10 mouse cellular contexts compared by ENCODE assay signal in genomic region chr9:57968166-57968771, GRCm38 (mm10). TPM values are rescaled to one million over a fixed set of nuclear protein-coding genes. Genes with fewer than 3 reads are reported as not detected.
DNase-seq lines count a peak whose midpoint lies in the region; ATAC-seq and TF ChIP-seq lines count a peak whose summit lies in the region.
"Had no signal": no experiment of that assay in that cellular context is flagged by ENCODE, and none has a peak within 500 bp of the region (broad histone marks: within the 10 kb centered on the region; RNA-seq: fewer than 3 reads in every experiment).

No protein-coding gene starts in this region.

- TF ChIP-seq CTCF in forebrain, postnatal 0 days (IDR thresholded peaks at IDR 0.05; ENCODE audit: low read depth), result no peak

- no peak overlapping the region for H3K9ac ChIP-seq in heart, embryonic 16.5 days (ENCODE audit: low read length)
- no peak overlapping the region for H3K9ac ChIP-seq in hindbrain, embryonic 13.5 days
- no peak overlapping the region for H3K9ac ChIP-seq in forebrain, postnatal 0 days
- H3K9ac ChIP-seq: liver, embryonic 15.5 days had no signal

- H3K4me3 ChIP-seq in heart, embryonic 16.5 days (ENCODE audit: low read length), result no peak overlapping the region
- H3K4me3 ChIP-seq in brown adipose tissue, adult 24 weeks (ENCODE audit: insufficient read depth, low read depth, low read length), result no peak overlapping the region
- H3K4me3 ChIP-seq in hindbrain, embryonic 13.5 days, result no peak overlapping the region
- H3K4me3 ChIP-seq in embryonic facial prominence, embryonic 10.5 days, result no peak overlapping the region
- H3K4me3 ChIP-seq in forebrain, postnatal 0 days (ENCODE audit: low read depth, low read length), result no peak overlapping the region
- H3K4me3 ChIP-seq: liver, embryonic 15.5 days had no signal

- peak overlapping the region; percentile 40 for H3K27ac ChIP-seq in heart, embryonic 16.5 days (ENCODE audit: low read length)
- peak overlapping the region; percentile 98 for H3K27ac ChIP-seq in brown adipose tissue, adult 24 weeks (replicated peaks; ENCODE audit: low read depth, low read length)
- H3K27ac ChIP-seq in hindbrain, embryonic 13.5 days, result no peak overlapping the region
- no peak overlapping the region for H3K27ac ChIP-seq in embryonic facial prominence, embryonic 10.5 days (replicated peaks)
- no peak overlapping the region for H3K27ac ChIP-seq in forebrain, postnatal 0 days (ENCODE audit: low read depth, low read length)
- H3K27ac ChIP-seq: kidney, postnatal 0 days; liver, embryonic 15.5 days had no signal

- no peak for ATAC-seq in heart, embryonic 16.5 days (replicated peaks; ENCODE audit: extremely low read depth, insufficient read depth, low FRiP score)
- peak; percentile 43; the same call in 1 of the 2 replicates for ATAC-seq in megakaryocyte progenitor cell, adult 5-6 weeks (replicated peaks; ENCODE audit: poor library complexity)
- ATAC-seq in hindbrain, embryonic 13.5 days (ENCODE audit: low FRiP score), result no peak
- no peak for ATAC-seq in forebrain, postnatal 0 days

- peaks cover 40% of the 10 kb centered on the region for H3K4me1 ChIP-seq in heart, embryonic 16.5 days (ENCODE audit: control insufficient read depth, insufficient read depth, low read length)
- peaks cover 66% of the 10 kb centered on the region for H3K4me1 ChIP-seq in brown adipose tissue, adult 24 weeks (ENCODE audit: control insufficient read depth, insufficient read depth, insufficient read length, low read length)
- peaks cover 11% of the 10 kb centered on the region for H3K4me1 ChIP-seq in hindbrain, embryonic 13.5 days (replicated peaks)
- peaks cover 52% of the 10 kb centered on the region for H3K4me1 ChIP-seq in embryonic facial prominence, embryonic 10.5 days
- no peaks in the 10 kb centered on the region for H3K4me1 ChIP-seq in forebrain, postnatal 0 days (ENCODE audit: insufficient read depth)

- H3K36me3 ChIP-seq in heart, embryonic 16.5 days (ENCODE audit: control insufficient read depth, insufficient read depth), result no peaks in the 10 kb centered on the region
- H3K36me3 ChIP-seq in hindbrain, embryonic 13.5 days, result no peaks in the 10 kb centered on the region
- H3K36me3 ChIP-seq in embryonic facial prominence, embryonic 10.5 days (replicated peaks), result no peaks in the 10 kb centered on the region
- no peaks in the 10 kb centered on the region for H3K36me3 ChIP-seq in forebrain, postnatal 0 days (ENCODE audit: insufficient read depth)
- H3K36me3 ChIP-seq: liver, embryonic 15.5 days had no signal

- no peak for DNase-seq in heart, postnatal 10 days
- DNase-seq in A20 (ENCODE audit: low read depth, low spot score), result peak; percentile 38
- no peak for DNase-seq in embryonic facial prominence, embryonic 10.5 days (ENCODE audit: low spot score)
- DNase-seq in forebrain, postnatal 0 days, result no peak

- intact Hi-C loops in heart, postnatal 10 days (cut with DNase I), result no loop called here

- H3K9me3 ChIP-seq in heart, embryonic 16.5 days (replicated peaks; ENCODE audit: control insufficient read depth, low read length), result no peaks in the 10 kb centered on the region
- H3K9me3 ChIP-seq in hindbrain, embryonic 13.5 days, result no peaks in the 10 kb centered on the region
- H3K9me3 ChIP-seq in embryonic facial prominence, embryonic 10.5 days, result no peaks in the 10 kb centered on the region
- no peaks in the 10 kb centered on the region for H3K9me3 ChIP-seq in forebrain, postnatal 0 days (ENCODE audit: low read length)
- H3K9me3 ChIP-seq: liver, embryonic 15.5 days had no signal

- 73% methylated on average over 9 of the region's 9 CpGs for WGBS in heart, embryonic 16.5 days
- 90% methylated on average over 9 of the region's 9 CpGs for WGBS in hindbrain, embryonic 13.5 days
- WGBS in embryonic facial prominence, embryonic 10.5 days, result 90% methylated on average over 9 of the region's 9 CpGs
- 90% methylated on average over 9 of the region's 9 CpGs for WGBS in forebrain, postnatal 0 days

- H3K4me2 ChIP-seq in heart, embryonic 16.5 days (ENCODE audit: low read depth, low read length), result no peak overlapping the region
- H3K4me2 ChIP-seq in hindbrain, embryonic 13.5 days, result no peak overlapping the region
- no peak overlapping the region for H3K4me2 ChIP-seq in forebrain, postnatal 0 days (ENCODE audit: low read depth)
- H3K4me2 ChIP-seq: liver, embryonic 15.5 days had no signal

- H3K27me3 ChIP-seq in heart, embryonic 16.5 days (ENCODE audit: control insufficient read depth, insufficient read depth, low read length), result no peaks in the 10 kb centered on the region
- H3K27me3 ChIP-seq in hindbrain, embryonic 13.5 days, result no peaks in the 10 kb centered on the region
- no peaks in the 10 kb centered on the region for H3K27me3 ChIP-seq in embryonic facial prominence, embryonic 10.5 days (replicated peaks; ENCODE audit: low read depth, poor library complexity, severe bottlenecking)
- no peaks in the 10 kb centered on the region for H3K27me3 ChIP-seq in forebrain, postnatal 0 days (ENCODE audit: insufficient read depth, low read length)
- H3K27me3 ChIP-seq: liver, embryonic 15.5 days had no signal

RNA-seq across cellular contexts. Expression of gene Sema7a, which starts 28.4 kb away (rescaled TPM):
- polyA plus RNA-seq in heart, embryonic 16.5 days (2015; fragmentation: Nextera tagmentation; extraction: Ambion mirVana), result 0.60 and 1.4 TPM in 2 replicates
- total RNA-seq in heart, postnatal 10 days (2021), result 10 to 100 TPM; 45.2 to 48.3 TPM
- polyA plus RNA-seq in brown adipose tissue, adult 24 weeks (2012; ENCODE audit: insufficient read depth, insufficient read length, missing spikeins), result 2.8 and 6.0 TPM in 2 replicates
- 0.10 and 0.27 TPM in 2 replicates for total RNA-seq in megakaryocyte progenitor cell, adult 5-6 weeks (2015)
- 0.04 and 0.61 TPM in 2 replicates for total RNA-seq in megakaryocyte progenitor cell, adult 5-6 weeks (2017)
- polyA plus RNA-seq in hindbrain, embryonic 13.5 days (2015; fragmentation: Nextera tagmentation; extraction: Ambion mirVana), result 2.9 and 4.2 TPM in 2 replicates
- polyA plus RNA-seq in embryonic facial prominence, embryonic 10.5 days (2016; fragmentation: Nextera tagmentation; extraction: Ambion mirVana), result 0.08 and 0.25 TPM in 2 replicates
- 27.2 and 43.0 TPM in 2 replicates for total RNA-seq in forebrain, postnatal 0 days (2014; rRNA removed)
- 2.4 and 3.2 TPM in 2 replicates for polyA plus RNA-seq in forebrain, postnatal 0 days (2015; fragmentation: Nextera tagmentation; extraction: Ambion mirVana)
- polyA plus RNA-seq: liver, embryonic 15.5 days had no signal

RNA-seq across cellular contexts. Expression of gene Cyp11a1, which starts 37.9 kb away (rescaled TPM):
- 0.32 and 0.33 TPM in 2 replicates for polyA plus RNA-seq in heart, embryonic 16.5 days (2015; fragmentation: Nextera tagmentation; extraction: Ambion mirVana)
- under 1 TPM; 0.35 to 0.50 TPM for total RNA-seq in heart, postnatal 10 days (2021)
- not detected in 2 replicates for polyA plus RNA-seq in brown adipose tissue, adult 24 weeks (2012; ENCODE audit: insufficient read depth, insufficient read length, missing spikeins)
- total RNA-seq in megakaryocyte progenitor cell, adult 5-6 weeks (2015), result 0.15 and 0.47 TPM in 2 replicates
- total RNA-seq in megakaryocyte progenitor cell, adult 5-6 weeks (2017), result 0.30 and 1.2 TPM in 2 replicates
- 0.31 and 0.57 TPM in 2 replicates for polyA plus RNA-seq in hindbrain, embryonic 13.5 days (2015; fragmentation: Nextera tagmentation; extraction: Ambion mirVana)
- not detected in 2 replicates for polyA plus RNA-seq in embryonic facial prominence, embryonic 10.5 days (2016; fragmentation: Nextera tagmentation; extraction: Ambion mirVana)
- total RNA-seq in forebrain, postnatal 0 days (2014; rRNA removed), result 0.29 and 1.2 TPM in 2 replicates
- 0.77 and 0.88 TPM in 2 replicates for polyA plus RNA-seq in forebrain, postnatal 0 days (2015; fragmentation: Nextera tagmentation; extraction: Ambion mirVana)

RNA-seq across cellular contexts. Expression of gene Ubl7, which starts 57.5 kb away (rescaled TPM):
- 110 and 113 TPM in 2 replicates for polyA plus RNA-seq in heart, embryonic 16.5 days (2015; fragmentation: Nextera tagmentation; extraction: Ambion mirVana)
- 10 to 100 TPM; 69.4 to 81.8 TPM for total RNA-seq in heart, postnatal 10 days (2021)
- polyA plus RNA-seq in brown adipose tissue, adult 24 weeks (2012; ENCODE audit: insufficient read depth, insufficient read length, missing spikeins), result 67.3 and 71.9 TPM in 2 replicates
- 72.7 and 78.4 TPM in 2 replicates for total RNA-seq in megakaryocyte progenitor cell, adult 5-6 weeks (2015)
- 14.2 and 16.1 TPM in 2 replicates for total RNA-seq in megakaryocyte progenitor cell, adult 5-6 weeks (2017)
- polyA plus RNA-seq in hindbrain, embryonic 13.5 days (2015; fragmentation: Nextera tagmentation; extraction: Ambion mirVana), result 165 and 173 TPM in 2 replicates
- polyA plus RNA-seq in embryonic facial prominence, embryonic 10.5 days (2016; fragmentation: Nextera tagmentation; extraction: Ambion mirVana), result 118 and 130 TPM in 2 replicates
- 81.7 and 92.6 TPM in 2 replicates for total RNA-seq in forebrain, postnatal 0 days (2014; rRNA removed)
- 152 and 155 TPM in 2 replicates for polyA plus RNA-seq in forebrain, postnatal 0 days (2015; fragmentation: Nextera tagmentation; extraction: Ambion mirVana)

Comparison
In these comparisons a context has a peak if more than half of its experiments do, and no peak if none do; other contexts are left out.
1. H3K27ac ChIP-seq: peak in heart, embryonic 16.5 days (single experiment) and brown adipose tissue, adult 24 weeks (single experiment); none in hindbrain, embryonic 13.5 days (single experiment), embryonic facial prominence, embryonic 10.5 days (single experiment) and forebrain, postnatal 0 days (single experiment).